Mouse (Mus musculus) small intestine, adult 2 months (tissue): ENCODE results near the gene Mup21.

Experiments used
- CTCF ChIP-seq: fragments of 200-500 bp; IDR thresholded peaks from 2 replicates; pipeline ENCODE4 v1.5.1; 2012; ENCODE audit warnings: low read depth, mild to moderate bottlenecking, control low read depth, inconsistent platforms, low read length, moderate library complexity, mixed read lengths; ENCODE audit not compliant: insufficient replicate concordance, insufficient read length; ENCODE audit errors: extremely low read depth
- POLR2A ChIP-seq: fragments of 200-500 bp; IDR thresholded peaks from 2 replicates; pipeline ENCODE4 v1.6.1; 2012; ENCODE audit warnings: low read depth, mild to moderate bottlenecking, control low read depth, inconsistent platforms, low read length, moderate library complexity

GRCm38 (mm10) chr4:62174471-62174870, 23.8 kb upstream of the Mup21 start:
- TF ChIP-seq CTCF (no peak), POLR2A (no peak)
